Mouse (Mus musculus) lung, adult 18-20 months (tissue): Measurements from ENCODE around the gene Bahcc1.

Source experiments
- DNase-seq, 2 experiments: peaks; one replicate each; pipeline ENCODE4 v3.0.0; 2022; ENCODE audit warnings: mixed read lengths in 2 of 2

Bahcc1 gene

GRCm38 (mm10) chr11:120319310-120319709 is 86.6 kb downstream of the Bahcc1 start:
- no peak for DNase-seq

DNA sequence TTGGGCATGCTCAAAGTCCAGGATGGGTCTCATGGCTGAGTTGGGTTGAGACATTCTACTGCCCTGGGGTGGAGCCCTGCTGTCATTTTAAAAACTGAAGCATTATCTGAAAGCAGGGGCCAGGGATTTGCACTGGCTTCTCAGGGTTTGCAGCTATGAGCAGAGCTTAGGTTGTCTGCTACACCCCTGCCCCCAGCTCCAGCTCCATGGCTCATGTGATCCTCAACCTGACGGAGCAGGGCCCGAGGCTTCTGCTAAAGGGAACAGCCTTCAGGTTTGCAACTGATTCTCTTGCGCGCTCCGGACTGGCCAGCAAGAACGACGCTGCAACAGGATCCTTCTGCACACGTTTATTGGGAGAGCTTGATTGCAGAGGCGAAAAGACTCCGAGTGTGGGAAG is 87.4 kb downstream of the Bahcc1 start:
- no peak for DNase-seq

GRCm38 (mm10) chr11:120335431-120336021 is 102.8 kb downstream of the Bahcc1 start:
- DNase-seq = no peak

GRCm38 (mm10) chr11:120337447-120337846 is 104.7 kb downstream of the Bahcc1 start:
- no peak for DNase-seq

DNA sequence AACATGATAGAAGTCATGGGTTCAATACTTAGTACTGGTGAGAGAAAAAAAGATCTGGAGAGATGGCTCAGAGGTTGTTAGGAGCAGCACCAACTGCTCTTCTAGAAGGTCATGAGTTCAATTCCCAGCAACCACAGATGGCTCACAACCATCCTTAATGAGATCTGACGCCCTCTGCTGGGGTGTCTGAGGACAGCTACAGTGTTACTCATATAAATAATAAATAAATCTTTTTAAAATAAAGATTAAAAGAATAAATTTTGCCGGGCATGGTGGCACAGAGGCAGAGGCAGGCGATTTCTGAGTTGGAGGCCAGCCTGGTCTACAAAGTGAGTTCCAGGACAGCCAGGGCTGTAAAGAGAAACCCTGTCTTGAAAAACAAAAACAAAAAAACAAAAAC is 106.0 kb downstream of the Bahcc1 start:
- DNase-seq = no peak

DNA sequence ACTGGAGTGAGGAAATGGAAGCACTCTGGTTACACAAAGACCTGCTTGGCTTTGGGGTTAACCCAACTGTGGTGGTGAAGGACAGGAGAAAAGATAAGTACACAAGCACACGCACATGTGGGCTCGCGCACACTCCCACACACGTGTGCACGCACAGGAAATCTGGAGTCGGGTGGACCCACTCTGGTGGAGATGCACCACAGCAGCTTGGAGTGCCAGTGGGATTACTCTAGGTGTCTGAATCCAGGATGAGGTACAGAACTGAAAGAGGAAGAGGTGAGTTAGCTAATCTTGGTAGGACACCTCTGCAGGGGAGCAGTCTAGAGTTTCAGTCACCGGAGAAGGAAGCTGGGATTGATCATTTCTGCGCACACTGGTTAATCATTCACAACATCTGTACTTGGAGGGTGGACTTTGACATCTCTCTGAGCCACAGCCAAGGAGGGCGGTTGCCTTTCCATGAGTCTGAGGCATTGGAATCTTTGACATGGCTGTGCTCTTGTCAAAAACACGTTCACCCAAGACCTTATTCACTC is 107.3 kb downstream of the Bahcc1 start:
- DNase-seq = no peak

DNA sequence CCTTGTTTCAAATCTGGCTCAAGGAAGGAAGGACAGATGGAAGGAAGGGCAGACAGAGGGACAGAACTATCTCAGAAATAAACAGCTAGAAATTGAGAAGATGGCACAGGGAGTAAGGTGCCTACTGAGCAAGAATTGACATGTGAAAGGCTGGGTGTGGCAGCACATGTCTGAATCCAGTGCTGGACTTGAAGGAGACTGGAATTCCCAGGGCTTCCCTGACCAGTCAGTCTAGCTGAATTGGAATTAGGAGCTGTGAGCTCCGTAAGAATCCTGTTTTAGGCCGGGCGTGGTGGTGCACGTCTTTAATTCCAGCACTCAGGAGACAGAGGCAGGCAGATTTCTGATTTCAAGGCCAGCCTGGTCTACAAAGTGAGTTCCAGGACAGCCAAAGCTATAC is 108.9 kb downstream of the Bahcc1 start:
- DNase-seq = no peak
